Mouse (Mus musculus) MEL (cell line): Measurements from ENCODE around the gene 4930432K21Rik.

ENCODE experiments used
- CTCF ChIP-seq, 3 experiments: IDR thresholded peaks in 2 of 3; conservative IDR thresholded peaks in 1 of 3; 2 replicates each; pipeline ENCODE4 v1.5.1; 2011 to 2012; ENCODE audit warnings: low read length in 3 of 3, low read depth in 2 of 3, mild to moderate bottlenecking in 2 of 3, improper control_type of control experiment in 1 of 3, inconsistent platforms in 1 of 3, mixed read lengths in 1 of 3, moderate library complexity in 1 of 3; ENCODE audit not compliant: control insufficient read depth in 1 of 3, insufficient read depth in 1 of 3, poor library complexity in 1 of 3, severe bottlenecking in 1 of 3
- ELF1 ChIP-seq: IDR thresholded peaks from 2 replicates; pipeline ENCODE4 v1.6.1; 2014; ENCODE audit warnings: low read depth, mild to moderate bottlenecking, inconsistent platforms, low read length, improper control_type of control experiment, moderate library complexity
- MYC ChIP-seq: IDR thresholded peaks from 2 replicates; pipeline ENCODE4 v1.6.1; 2011; ENCODE audit warnings: low read depth, mild to moderate bottlenecking, low read length, improper control_type of control experiment, moderate library complexity
- POLR2AphosphoS2 ChIP-seq: IDR thresholded peaks from 2 replicates; pipeline ENCODE4 v1.6.1; 2011; ENCODE audit warnings: low read length, improper control_type of control experiment
- POLR2AphosphoS5 ChIP-seq: IDR thresholded peaks from 2 replicates; pipeline ENCODE4 v1.6.1; 2012; ENCODE audit warnings: low read depth, borderline replicate concordance, mild to moderate bottlenecking, inconsistent platforms, low read length, moderate library complexity, mixed read lengths
- ZC3H11A ChIP-seq: IDR thresholded peaks from 2 replicates; pipeline ENCODE4 v1.6.1; 2012; ENCODE audit warnings: low read depth, mild to moderate bottlenecking, inconsistent platforms, low read length, improper control_type of control experiment

GRCm38 (mm10) chr8:84170096-84170495, 22.3 kb downstream of the 4930432K21Rik start:
- TF ChIP-seq CTCF (IDR thresholded peaks at IDR 0.05 in 2 of 3, conservative IDR thresholded peaks at IDR 0.05 in 1 of 3; ENCODE audit: control insufficient read depth in 1 of 3, insufficient read depth in 1 of 3, low read depth in 2 of 3, low read length in 3 of 3, poor library complexity in 1 of 3, severe bottlenecking in 1 of 3) = no peak
- TF ChIP-seq POLR2AphosphoS5 = no peak
- no peak for TF ChIP-seq ZC3H11A
- no peak for TF ChIP-seq ELF1
- TF ChIP-seq POLR2AphosphoS2 = no peak
- TF ChIP-seq MYC = no peak
